Mouse (Mus musculus): ENCODE data around the gene 6430628N08Rik. TPM values are rescaled to one million over a fixed set of nuclear protein-coding genes. Genes with fewer than 3 reads are reported as not detected.

The 6430628N08Rik gene
- total and polyA plus RNA-seq, 3 experiments: not detected

- no peak for TF ChIP-seq USF1 (IDR thresholded peaks at IDR 0.05; ENCODE audit: low read depth, low read length)
- no peaks in the 10 kb centered on the region for H3K9me3 ChIP-seq (replicated peaks; ENCODE audit: low read length)
- no peaks in the 10 kb centered on the region for H3K36me3 ChIP-seq (replicated peaks in 1 of 2; ENCODE audit: control insufficient read depth in 1 of 2, insufficient read depth in 1 of 2, low read length in 1 of 2)
- H3K27me3 ChIP-seq (replicated peaks): peaks cover 80% of the 10 kb centered on the region
- dilution Hi-C loops (cut with MboI; ENCODE audit: extremely low pct_ligation_motif_present, extremely low pct_unique_long_range_greater_than_20kb, low sequenced_read_pairs) (no loop called here), in situ Hi-C loops (cut with MboI; ENCODE audit: low pct_ligation_motif_present, low pct_unique_long_range_greater_than_20kb, low sequenced_read_pairs) (loop anchor here (10.0 kb wide), 1 partner anchor 159 kb away; the partner anchor contains the start of gene Efcab14)
- no peak overlapping the region for H3K4me2 ChIP-seq (ENCODE audit: insufficient read depth, low read depth, poor library complexity, severe bottlenecking)
- no peak overlapping the region for H3K9ac ChIP-seq (ENCODE audit: insufficient read depth, low read depth)
- H3K4me3 ChIP-seq (replicated peaks in 1 of 3; ENCODE audit: low read depth in 2 of 3, low read length in 2 of 3, poor library complexity in 1 of 3): no peak overlapping the region
- DNase-seq (ENCODE audit: extremely low read depth): no peak
- no peak overlapping the region for H3K27ac ChIP-seq (ENCODE audit: insufficient read depth, low read depth)
- H3K4me1 ChIP-seq (ENCODE audit: control insufficient read depth in 1 of 2, insufficient read depth in 2 of 2): no peaks in the 10 kb centered on the region; a peak in 1 of 4 replicates
- no peaks in the 10 kb centered on the region for H3K79me2 ChIP-seq (replicated peaks; ENCODE audit: control insufficient read depth, extremely low read depth, insufficient read depth, poor library complexity, severe bottlenecking)
These were observed 3.8 kb downstream of the 6430628N08Rik start for GRCm38 (mm10) chr4:115894281-115894680.

GRCm38 (mm10) chr4:115897901-115898631, 7.6 kb downstream of the 6430628N08Rik start:
- in situ Hi-C loops (cut with MboI; ENCODE audit: low pct_ligation_motif_present, low pct_unique_long_range_greater_than_20kb, low sequenced_read_pairs) (loop anchor here (10.0 kb wide), 1 partner anchor 163 kb away; the partner anchor contains the start of gene Efcab14), dilution Hi-C loops (cut with MboI; ENCODE audit: extremely low pct_ligation_motif_present, extremely low pct_unique_long_range_greater_than_20kb, low sequenced_read_pairs) (no loop called here)
- no peaks in the 10 kb centered on the region for H3K79me2 ChIP-seq (replicated peaks; ENCODE audit: control insufficient read depth, extremely low read depth, insufficient read depth, poor library complexity, severe bottlenecking)
- no peak for TF ChIP-seq ZMIZ1 (IDR thresholded peaks at IDR 0.05; ENCODE audit: low read depth, low read length)
- no peak for TF ChIP-seq PAX5 (IDR thresholded peaks at IDR 0.05; ENCODE audit: low read length)
- no peak for TF ChIP-seq MYC (IDR thresholded peaks at IDR 0.05; ENCODE audit: low read depth, low read length)
- no peak for TF ChIP-seq TBP (conservative IDR thresholded peaks at IDR 0.05; ENCODE audit: low read depth, low read length)
- H3K9ac ChIP-seq (ENCODE audit: insufficient read depth, low read depth): no peak overlapping the region
- H3K4me3 ChIP-seq (replicated peaks in 1 of 3; ENCODE audit: low read depth in 2 of 3, low read length in 2 of 3, poor library complexity in 1 of 3): no peak overlapping the region
- no peaks in the 10 kb centered on the region for H3K4me1 ChIP-seq (ENCODE audit: control insufficient read depth in 1 of 2, insufficient read depth in 2 of 2)
- H3K27ac ChIP-seq (ENCODE audit: insufficient read depth, low read depth): no peak overlapping the region
- no peaks in the 10 kb centered on the region for H3K36me3 ChIP-seq (replicated peaks in 1 of 2; ENCODE audit: control insufficient read depth in 1 of 2, insufficient read depth in 1 of 2, low read length in 1 of 2)
- H3K4me2 ChIP-seq (ENCODE audit: insufficient read depth, low read depth, poor library complexity, severe bottlenecking): no peak overlapping the region
- H3K27me3 ChIP-seq (replicated peaks): peaks cover 78% of the 10 kb centered on the region
- no peak for DNase-seq (ENCODE audit: extremely low read depth)
- no peaks in the 10 kb centered on the region for H3K9me3 ChIP-seq (replicated peaks; ENCODE audit: low read length)

GRCm38 (mm10) chr4:115902816-115903215, 12.4 kb downstream of the 6430628N08Rik start:
- Histone ChIP-seq H3K27me3 (replicated peaks) (peaks cover 86% of the 10 kb centered on the region), H3K27ac (ENCODE audit: insufficient read depth, low read depth) (no peak overlapping the region), H3K9me3 (replicated peaks; ENCODE audit: low read length) (no peaks in the 10 kb centered on the region), H3K4me2 (ENCODE audit: insufficient read depth, low read depth, poor library complexity, severe bottlenecking) (no peak overlapping the region), H3K4me1 (ENCODE audit: control insufficient read depth in 1 of 2, insufficient read depth in 2 of 2) (no peaks in the 10 kb centered on the region), H3K9ac (ENCODE audit: insufficient read depth, low read depth) (no peak overlapping the region), H3K79me2 (replicated peaks; ENCODE audit: control insufficient read depth, extremely low read depth, insufficient read depth, poor library complexity, severe bottlenecking) (no peaks in the 10 kb centered on the region), H3K36me3 (replicated peaks in 1 of 2; ENCODE audit: control insufficient read depth in 1 of 2, insufficient read depth in 1 of 2, low read length in 1 of 2) (no peaks in the 10 kb centered on the region), H3K4me3 (replicated peaks in 1 of 3; ENCODE audit: low read depth in 2 of 3, low read length in 2 of 3, poor library complexity in 1 of 3) (no peak overlapping the region)
- in situ Hi-C loops (cut with MboI; ENCODE audit: low pct_ligation_motif_present, low pct_unique_long_range_greater_than_20kb, low sequenced_read_pairs) (loop anchor here (10.0 kb wide), 1 partner anchor 52 kb away; no protein-coding TSS in a partner anchor), dilution Hi-C loops (cut with MboI; ENCODE audit: extremely low pct_ligation_motif_present, extremely low pct_unique_long_range_greater_than_20kb, low sequenced_read_pairs) (no loop called here)
- TF ChIP-seq BHLHE40 (IDR thresholded peaks at IDR 0.05; ENCODE audit: low read depth, low read length) (no peak), ZMIZ1 (IDR thresholded peaks at IDR 0.05; ENCODE audit: low read depth, low read length) (no peak), SMC3 (IDR thresholded peaks at IDR 0.05; ENCODE audit: low read depth, low read length) (peak; percentile 94), ZC3H11A (IDR thresholded peaks at IDR 0.05; ENCODE audit: low read depth, low read length) (peak; percentile 65), TCF12 (IDR thresholded peaks at IDR 0.05; ENCODE audit: low read depth, low read length) (no peak), SIN3A (IDR thresholded peaks at IDR 0.05; ENCODE audit: low read length) (no peak), CTCF (conservative IDR thresholded peaks at IDR 0.05 in 1 of 2, IDR thresholded peaks at IDR 0.05 in 1 of 2; ENCODE audit: low read depth in 2 of 2, low read length in 2 of 2) (peak; percentile 39 to 95), POLR2AphosphoS2 (IDR thresholded peaks at IDR 0.05; ENCODE audit: low read depth, low read length) (no peak), ZNF384 (IDR thresholded peaks at IDR 0.05; ENCODE audit: low read depth, low read length) (peak; percentile 99), RAD21 (IDR thresholded peaks at IDR 0.05; ENCODE audit: low read depth, low read length) (peak; percentile 91)
- DNase-seq (ENCODE audit: extremely low read depth): peak; percentile 66

Data from CH12.LX (cell line).